Mouse (Mus musculus) cerebellum, adult 2 months (tissue): ENCODE measurements around the gene Kcnh1. TPM values are rescaled to one million over a fixed set of nuclear protein-coding genes. Genes with fewer than 3 reads are reported as not detected.

Experiments
- DNase-seq, 2 experiments: peaks; one replicate each; pipeline ENCODE4 v3.0.0; 2021
- H3K27ac ChIP-seq: fragments of 200-500 bp; 2 replicates; pipeline ENCODE4 v1.5.1; 2012; ENCODE audit warnings: low read length, control low read depth, inconsistent platforms; ENCODE audit not compliant: insufficient read depth
- H3K27me3 ChIP-seq: fragments of 200-500 bp; 2 replicates; pipeline ENCODE4 v1.6.1; 2012; ENCODE audit warnings: inconsistent platforms, mild to moderate bottlenecking, low read length, moderate library complexity; ENCODE audit not compliant: control insufficient read depth, insufficient read depth
- H3K4me1 ChIP-seq: fragments of 200-500 bp; 2 replicates; pipeline ENCODE4 v1.6.1; 2011; ENCODE audit warnings: low read length; ENCODE audit not compliant: control insufficient read depth, insufficient read depth
- H3K4me3 ChIP-seq: fragments of 200-500 bp; replicated peaks from 2 replicates; pipeline ENCODE3; 2011; ENCODE audit warnings: mild to moderate bottlenecking, low read depth, low read length, control low read depth; ENCODE audit not compliant: insufficient read depth
- CTCF ChIP-seq: fragments of 200-500 bp; IDR thresholded peaks from 2 replicates; pipeline ENCODE4 v1.5.1; 2011; ENCODE audit warnings: low read depth, mild to moderate bottlenecking, control low read depth, low read length, moderate library complexity, borderline replicate concordance; ENCODE audit not compliant: insufficient read depth
- POLR2A ChIP-seq: fragments of 200-500 bp; IDR thresholded peaks from 2 replicates; pipeline ENCODE4 v1.6.1; 2011; ENCODE audit warnings: low read length, control low read depth, borderline replicate concordance; ENCODE audit not compliant: insufficient read depth
- WGBS: fragments of 180-500 bp; shearing (Covaris S2); methylation state at CpG from one replicate; pipeline ENCODE4 v1.1.7; 2018; 5-methylcytosine and 5-hydroxymethylcytosine counted together
- polyA plus RNA-seq: library from polyadenylated mRNA; depleted of rRNA; stranded (reverse); fragments of >200 nt; gene quantifications from 2 replicates; pipeline ENCODE4 v1.2.3, GENCODE M21; 2012

The Kcnh1 gene
- polyA plus RNA-seq, 1 experiment = 18.6 TPM

DNA sequence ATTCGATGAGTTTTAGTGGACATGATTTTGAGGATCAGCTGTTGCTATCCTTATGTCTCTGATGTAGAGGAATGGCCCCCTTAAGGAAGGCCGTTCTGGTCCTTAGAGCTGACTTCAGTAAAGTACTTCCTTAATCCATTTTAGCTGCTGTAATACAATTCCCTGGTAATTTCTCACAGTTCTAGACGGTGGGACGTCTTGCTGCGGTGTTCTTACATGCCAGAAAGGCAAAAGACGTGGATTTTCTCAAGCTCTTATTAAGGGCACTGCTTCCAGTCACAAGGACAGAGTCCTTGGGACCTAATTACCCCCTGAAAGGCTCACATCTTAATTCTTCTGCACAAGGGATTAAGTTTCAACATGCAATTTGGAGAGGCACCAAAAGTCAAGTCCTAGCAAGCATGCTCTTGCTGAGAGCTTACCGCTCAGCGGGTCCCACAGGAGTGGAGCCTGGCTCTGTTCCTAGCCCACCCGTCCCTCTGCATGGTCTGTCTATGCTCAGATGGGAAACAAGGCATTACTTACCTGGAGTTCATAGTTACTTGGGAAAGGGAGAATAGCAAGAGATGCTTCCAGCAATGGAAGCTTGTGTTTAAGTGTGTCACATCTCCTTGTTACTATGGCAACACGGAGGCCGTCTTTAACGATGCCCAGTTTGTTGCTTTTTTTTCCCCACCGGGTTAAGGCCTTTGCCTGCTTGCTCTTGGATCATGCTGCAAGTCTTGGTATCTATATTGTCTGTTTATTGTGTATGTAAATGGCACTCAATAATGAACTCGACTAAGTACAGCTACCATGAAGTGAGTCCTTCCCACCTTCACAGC, 209.3 kb downstream of the Kcnh1 start:
- TF ChIP-seq CTCF (no peak), POLR2A (no peak)
- WGBS = 66% methylated on average over 14 of the region's 14 CpGs
- Histone ChIP-seq H3K27me3 (no peaks in the 10 kb centered on the region), H3K4me1 (peaks cover 24% of the 10 kb centered on the region), H3K4me3 (no peak overlapping the region), H3K27ac (no peak overlapping the region)
- no peak for DNase-seq

DNA sequence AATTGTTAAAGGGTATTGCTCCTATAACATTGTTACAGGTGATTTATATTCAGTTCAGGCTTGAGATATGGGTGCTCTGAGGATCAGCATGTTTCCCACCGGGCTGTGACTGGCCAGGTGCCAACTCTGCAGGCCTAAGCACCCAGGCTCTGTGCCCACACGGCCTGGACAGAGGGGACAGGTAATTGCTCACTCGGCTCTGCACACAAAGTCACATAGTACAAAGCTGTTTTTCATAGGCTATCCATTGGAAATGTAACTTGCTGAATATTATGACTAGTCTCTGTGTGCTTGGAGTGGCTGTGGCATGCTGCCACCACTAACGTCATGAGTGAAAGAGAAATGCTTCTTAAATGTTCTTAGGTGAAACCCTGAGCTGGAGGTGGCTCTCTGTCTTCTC, 210.4 kb downstream of the Kcnh1 start:
- H3K27me3 ChIP-seq = no peaks in the 10 kb centered on the region
- H3K4me1 ChIP-seq = peaks cover 24% of the 10 kb centered on the region
- no peak for TF ChIP-seq CTCF
- peak overlapping the region; percentile 29; the same call in 1 of the 2 replicates for H3K27ac ChIP-seq
- peak; percentile 61 to 70 for DNase-seq
- H3K4me3 ChIP-seq = no peak overlapping the region
- 12% methylated on average over 4 of the region's 4 CpGs for WGBS

DNA sequence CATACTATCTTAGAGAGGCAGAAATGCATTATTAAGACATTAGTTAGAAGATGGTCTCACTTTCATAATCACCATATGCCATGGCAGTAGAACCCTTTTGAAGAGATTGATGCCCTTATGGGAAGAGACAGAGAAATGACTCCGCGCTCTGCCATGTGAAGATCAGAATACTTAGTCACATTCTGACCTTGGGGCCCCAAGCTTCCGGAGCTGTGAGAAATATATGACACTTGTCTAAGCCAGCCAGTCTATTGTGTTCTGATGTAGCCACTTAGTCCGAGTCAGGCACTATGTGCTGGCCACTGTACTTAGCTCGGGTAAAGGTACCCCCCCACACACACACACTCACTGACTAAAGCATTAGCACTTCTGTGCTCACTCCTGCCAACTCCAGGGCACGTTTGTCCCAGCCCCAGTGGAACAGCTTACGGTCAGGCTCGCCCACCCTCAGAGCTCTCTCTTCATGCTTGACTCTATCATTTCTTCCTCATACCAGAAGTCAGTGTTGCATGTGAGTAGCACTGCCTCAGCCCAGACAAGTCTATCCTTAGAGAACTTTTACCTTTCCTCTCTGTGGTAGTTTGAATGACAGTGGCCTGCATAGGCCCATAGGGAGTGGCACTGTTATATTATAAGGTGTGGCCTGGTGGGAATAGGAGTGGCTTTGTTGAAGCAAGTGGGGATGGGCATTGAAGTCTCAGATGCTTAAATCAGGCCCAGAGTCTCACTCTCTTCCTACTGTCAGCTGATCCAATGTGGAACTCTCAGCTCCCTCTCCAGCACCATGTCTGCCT, 212.5 kb downstream of the Kcnh1 start:
- WGBS = 91% methylated on average over 8 of the region's 8 CpGs
- DNase-seq = no peak
- H3K4me1 ChIP-seq = peaks cover 26% of the 10 kb centered on the region
- no peak overlapping the region for H3K27ac ChIP-seq
- H3K4me3 ChIP-seq = no peak overlapping the region
- H3K27me3 ChIP-seq = no peaks in the 10 kb centered on the region
- no peak for TF ChIP-seq CTCF
- TF ChIP-seq POLR2A = no peak

DNA sequence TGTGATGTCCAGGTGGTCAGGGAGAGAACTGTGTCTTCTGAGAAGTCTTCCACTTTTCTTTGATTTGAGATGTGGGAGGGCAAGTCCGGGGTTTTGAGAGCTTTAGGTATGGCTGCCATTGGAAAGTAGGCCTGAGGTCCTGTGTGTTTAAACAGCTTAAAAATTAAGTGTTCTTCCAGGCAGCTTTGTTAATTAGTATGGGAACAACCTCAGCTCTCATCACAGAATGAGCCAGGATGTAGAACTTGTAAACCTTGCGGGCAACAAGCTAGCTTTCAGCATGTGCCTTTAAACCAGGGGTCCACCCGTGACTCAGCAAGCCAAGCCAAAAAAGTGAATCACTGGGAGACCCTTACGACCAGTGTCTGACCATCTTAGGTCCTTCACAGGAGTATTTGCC, 214.6 kb downstream of the Kcnh1 start:
- DNase-seq = no peak
- TF ChIP-seq POLR2A (no peak), CTCF (no peak)
- Histone ChIP-seq H3K4me1 (peaks cover 20% of the 10 kb centered on the region), H3K27me3 (no peaks in the 10 kb centered on the region), H3K4me3 (no peak overlapping the region), H3K27ac (no peak overlapping the region)
- WGBS = 91% methylated on average over 4 of the region's 4 CpGs

DNA sequence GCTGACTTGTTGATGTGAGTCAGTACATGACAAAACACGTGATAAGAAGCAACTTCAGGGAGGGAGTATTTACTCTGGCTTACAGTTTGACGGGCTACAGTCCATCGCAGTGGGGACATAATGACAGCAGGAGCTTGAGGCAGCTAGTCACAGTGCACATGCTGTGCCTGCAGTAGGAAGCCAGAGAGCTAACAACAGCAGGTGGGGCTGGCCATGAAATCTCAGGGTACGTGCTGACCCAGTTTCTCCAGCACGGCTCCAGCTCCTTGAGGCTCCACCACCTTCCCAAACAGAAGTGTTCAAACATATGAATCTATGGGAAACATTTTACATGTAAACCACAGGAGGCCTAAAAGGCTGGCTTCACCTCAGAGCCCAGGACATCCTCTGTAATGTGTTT, 216.0 kb downstream of the Kcnh1 start:
- no peak overlapping the region for H3K27ac ChIP-seq
- peak in 1 of 2 experiments; percentile 51 for DNase-seq
- no peak overlapping the region for H3K4me3 ChIP-seq
- TF ChIP-seq POLR2A = no peak
- no peak for TF ChIP-seq CTCF
- 31% methylated on average over 5 of the region's 5 CpGs for WGBS
- peaks cover 13% of the 10 kb centered on the region for H3K4me1 ChIP-seq
- no peaks in the 10 kb centered on the region for H3K27me3 ChIP-seq

DNA sequence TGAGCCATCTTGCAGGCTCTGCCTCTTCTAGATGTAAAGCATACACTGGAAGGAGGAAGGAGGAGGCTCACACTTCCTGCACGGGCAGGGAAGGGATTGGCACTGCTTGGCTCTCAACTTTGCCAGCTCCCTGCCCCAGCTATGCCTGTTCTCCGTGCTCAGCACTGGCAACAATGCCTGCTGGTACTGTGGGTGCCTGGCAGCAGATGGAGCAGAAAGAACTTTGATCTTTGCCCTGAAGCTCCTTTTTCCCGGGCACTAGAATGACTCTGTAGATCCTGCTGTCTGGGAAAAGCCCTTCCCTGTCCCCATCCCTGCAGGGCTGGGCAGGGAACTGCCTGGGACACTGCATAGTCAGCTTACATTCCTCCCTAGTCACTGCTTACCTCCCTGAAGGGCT, 225.2 kb downstream of the Kcnh1 start:
- peaks cover 29% of the 10 kb centered on the region for H3K4me1 ChIP-seq
- WGBS = 4% methylated on average over 3 of the region's 3 CpGs
- peak; percentile 72 to 79 for DNase-seq
- H3K27me3 ChIP-seq = no peaks in the 10 kb centered on the region
- H3K4me3 ChIP-seq = no peak overlapping the region
- no peak for TF ChIP-seq CTCF
- no peak for TF ChIP-seq POLR2A
- H3K27ac ChIP-seq = peak overlapping the region; percentile 67

DNA sequence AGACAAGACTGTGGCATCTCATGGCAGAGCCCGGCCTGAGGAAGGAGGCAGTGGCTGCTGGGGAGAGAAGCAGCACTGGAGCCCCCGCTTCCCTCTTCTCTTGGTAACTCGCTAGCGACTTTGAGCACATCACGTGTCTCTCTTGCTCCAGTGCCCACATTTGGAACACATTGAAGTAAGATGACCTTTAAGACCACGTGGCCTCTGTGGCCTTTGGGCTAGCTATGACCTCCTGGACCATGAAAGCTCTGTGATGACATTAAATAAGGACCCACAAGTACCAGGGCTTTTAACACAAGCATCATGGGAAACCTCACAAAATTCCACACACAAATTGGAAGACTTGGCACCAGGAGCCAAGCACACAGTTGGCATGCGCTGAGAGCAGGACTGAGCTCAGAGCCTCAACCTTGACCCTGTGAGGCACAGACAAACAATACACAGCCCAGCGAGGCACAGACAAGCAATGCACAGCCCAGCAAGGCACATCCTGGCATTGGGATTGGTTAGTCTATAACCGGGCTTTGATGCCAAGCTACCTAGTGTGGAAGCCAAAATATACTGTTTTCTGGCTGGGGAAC, 225.8 kb downstream of the Kcnh1 start:
- Histone ChIP-seq H3K27me3 (no peaks in the 10 kb centered on the region), H3K4me1 (peaks cover 32% of the 10 kb centered on the region), H3K4me3 (no peak overlapping the region), H3K27ac (peak overlapping the region; percentile 67)
- WGBS = 21% methylated on average over 9 of the region's 9 CpGs
- peak; percentile 61 to 77 for DNase-seq
- TF ChIP-seq POLR2A (no peak), CTCF (no peak)

DNA sequence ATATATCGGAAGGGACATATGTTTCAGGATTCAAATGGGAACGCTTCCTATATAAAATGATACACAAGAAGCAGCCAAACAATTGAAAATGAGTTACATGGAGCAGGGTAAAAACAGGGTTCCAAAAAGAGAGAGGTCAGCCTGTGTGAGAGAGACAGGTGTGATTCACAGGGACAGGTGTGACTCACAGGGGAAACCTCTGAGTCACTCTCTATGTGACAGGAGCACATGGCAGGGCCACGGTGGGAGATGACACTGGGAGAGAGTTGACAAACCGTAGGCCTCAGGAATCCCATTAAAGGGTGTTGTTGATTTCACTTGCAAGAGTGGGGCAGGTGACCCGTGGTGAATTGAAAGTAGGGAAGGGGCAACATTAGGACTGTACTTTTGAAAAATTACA, 228.6 kb downstream of the Kcnh1 start:
- TF ChIP-seq CTCF (no peak), POLR2A (no peak)
- peak; percentile 38 to 63 for DNase-seq
- H3K27ac ChIP-seq = no peak overlapping the region
- 56% methylated on average over 5 of the region's 5 CpGs for WGBS
- H3K27me3 ChIP-seq = no peaks in the 10 kb centered on the region
- no peak overlapping the region for H3K4me3 ChIP-seq
- peaks cover 30% of the 10 kb centered on the region for H3K4me1 ChIP-seq
